Mouse (Mus musculus): ENCODE results near the gene Olfr509. TPM values are rescaled to one million over a fixed set of nuclear protein-coding genes. Genes with fewer than 3 reads are reported as not detected.
"Not testable (repeated sequence)": the region's sequence is repeated elsewhere in the genome, so short reads cannot be mapped to it uniquely, and the experiment has no call there.

The Olfr509 gene
- polyA plus RNA-seq (2014; fragmentation: Nextera tagmentation; extraction: Ambion mirVana): 0.05 and 0.08 TPM in 2 replicates

- H3K27ac ChIP-seq (replicated peaks; ENCODE audit: low read depth, low read length): no peak within 1 kb of the TSS
- H3K36me3 ChIP-seq (ENCODE audit: control insufficient read depth, insufficient read depth, low read length): no peaks in the 10 kb centered on the region
- H3K4me2 ChIP-seq (ENCODE audit: low read depth, low read length): no peak within 1 kb of the TSS
- DNase-seq (ENCODE audit: low spot score): no peak
- no peak for ATAC-seq (ENCODE audit: low read depth)
- H3K4me1 ChIP-seq (ENCODE audit: control insufficient read depth, insufficient read depth, low read length): no peaks in the 10 kb centered on the region
- 0 out of 2 replicates have a peak, but pooled peaks cover 4% of the 10 kb centered on the region for H3K9me3 ChIP-seq (ENCODE audit: control insufficient read depth, low read length)
- H3K9ac ChIP-seq (ENCODE audit: low read depth, low read length): no peak within 1 kb of the TSS
- no peak within 1 kb of the TSS for H3K4me3 ChIP-seq (ENCODE audit: low read depth, low read length)
- H3K27me3 ChIP-seq (replicated peaks; ENCODE audit: control insufficient read depth, insufficient read depth, low read length): no peaks in the 10 kb centered on the region
These were observed at the start of gene Olfr509 for GRCm38 (mm10) chr7:108651806-108652205. Olfr509 (minus strand) TSS chr7:108651906.

- H3K4me1 ChIP-seq (ENCODE audit: control insufficient read depth, insufficient read depth, low read length): no peaks in the 10 kb centered on the region
- 83% methylated on average over 4 of the region's 4 CpGs for WGBS
- H3K4me2 ChIP-seq (ENCODE audit: low read depth, low read length): no peak overlapping the region
- no peak overlapping the region for H3K27ac ChIP-seq (replicated peaks; ENCODE audit: low read depth, low read length)
- H3K9me3 ChIP-seq (ENCODE audit: control insufficient read depth, low read length): peaks cover 11% of the 10 kb centered on the region; the same call in 1 of the 2 replicates
- H3K9ac ChIP-seq (ENCODE audit: low read depth, low read length): no peak overlapping the region
- no peak for ATAC-seq (ENCODE audit: low read depth)
- DNase-seq (ENCODE audit: low spot score): no peak
- H3K27me3 ChIP-seq (replicated peaks; ENCODE audit: control insufficient read depth, insufficient read depth, low read length): no peaks in the 10 kb centered on the region
- no peaks in the 10 kb centered on the region for H3K36me3 ChIP-seq (ENCODE audit: control insufficient read depth, insufficient read depth, low read length)
- H3K4me3 ChIP-seq (ENCODE audit: low read depth, low read length): no peak overlapping the region
These were observed 27.2 kb upstream of the Olfr509 start for GRCm38 (mm10) chr7:108678886-108679285.

DNA sequence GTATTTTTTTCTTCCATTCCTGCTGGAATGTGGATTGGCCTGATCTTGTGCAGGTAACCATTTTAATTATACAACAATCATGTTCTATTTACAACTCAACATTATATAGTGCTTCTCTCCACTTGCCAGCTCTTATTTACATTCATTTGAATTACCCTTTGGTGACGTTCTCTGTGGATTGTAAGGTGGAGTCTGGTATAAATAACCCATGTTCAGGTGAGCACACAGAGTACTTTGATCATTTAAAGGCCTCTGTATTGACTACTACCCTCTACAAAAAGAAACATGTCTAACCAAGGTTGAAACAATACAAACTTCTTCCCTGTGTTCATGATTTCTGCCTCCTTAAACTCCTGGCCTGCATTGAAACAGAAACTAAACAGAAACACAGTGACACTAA is 19.4 kb upstream of the Olfr509 start:
- Histone ChIP-seq H3K4me1 (ENCODE audit: control insufficient read depth, insufficient read depth, low read length) (no peaks in the 10 kb centered on the region), H3K27me3 (replicated peaks; ENCODE audit: control insufficient read depth, insufficient read depth, low read length) (no peaks in the 10 kb centered on the region), H3K4me2 (ENCODE audit: low read depth, low read length) (no peak overlapping the region), H3K9me3 (ENCODE audit: control insufficient read depth, low read length) (peaks cover 9% of the 10 kb centered on the region; the same call in 1 of the 2 replicates), H3K4me3 (ENCODE audit: low read depth, low read length) (no peak overlapping the region), H3K27ac (replicated peaks; ENCODE audit: low read depth, low read length) (no peak overlapping the region), H3K36me3 (ENCODE audit: control insufficient read depth, insufficient read depth, low read length) (no peaks in the 10 kb centered on the region), H3K9ac (ENCODE audit: low read depth, low read length) (no peak overlapping the region)
- ATAC-seq (ENCODE audit: low read depth): no peak
- no peak for DNase-seq (ENCODE audit: low spot score)
- WGBS: 62% methylated on average over 1 of the region's 1 CpGs

DNA sequence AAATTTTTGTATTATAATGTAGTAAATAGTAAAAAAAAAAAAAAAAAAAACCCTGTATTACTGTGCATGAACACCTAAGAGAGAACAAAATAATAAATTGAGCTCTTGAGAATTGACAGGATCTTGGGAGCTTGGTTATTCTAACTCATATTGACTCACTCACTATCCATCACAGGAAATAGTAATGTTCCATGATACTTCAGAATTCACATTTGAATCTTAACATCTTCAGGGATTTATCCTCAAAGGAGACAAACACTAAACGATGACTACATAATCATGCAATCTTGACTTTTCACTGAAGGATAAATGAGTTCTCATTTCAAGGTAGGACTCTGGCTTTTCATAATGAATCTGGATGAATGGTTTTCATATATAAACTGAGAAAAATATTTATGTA is 14.4 kb upstream of the Olfr509 start, which contains the start of gene Olfr510:
Gene Olfr510, plus strand, starts transcription at position 301 of the 400 bp plus-strand sequence.
- ATAC-seq (ENCODE audit: low read depth) (no peak), DNase-seq (ENCODE audit: low spot score) (no peak)
- no peak within 1 kb of the TSS for H3K9ac ChIP-seq (ENCODE audit: low read depth, low read length)
- H3K36me3 ChIP-seq (ENCODE audit: control insufficient read depth, insufficient read depth, low read length): no peaks in the 10 kb centered on the region
- H3K4me3 ChIP-seq (ENCODE audit: low read depth, low read length): no peak within 1 kb of the TSS
- no peaks in the 10 kb centered on the region for H3K9me3 ChIP-seq (ENCODE audit: control insufficient read depth, low read length)
- WGBS: 86% methylated on average over 1 of the region's 1 CpGs
- no peaks in the 10 kb centered on the region for H3K4me1 ChIP-seq (ENCODE audit: control insufficient read depth, insufficient read depth, low read length)
- H3K27me3 ChIP-seq (replicated peaks; ENCODE audit: control insufficient read depth, insufficient read depth, low read length): no peaks in the 10 kb centered on the region
- no peak within 1 kb of the TSS for H3K27ac ChIP-seq (replicated peaks; ENCODE audit: low read depth, low read length)
- no peak within 1 kb of the TSS for H3K4me2 ChIP-seq (ENCODE audit: low read depth, low read length)

DNA sequence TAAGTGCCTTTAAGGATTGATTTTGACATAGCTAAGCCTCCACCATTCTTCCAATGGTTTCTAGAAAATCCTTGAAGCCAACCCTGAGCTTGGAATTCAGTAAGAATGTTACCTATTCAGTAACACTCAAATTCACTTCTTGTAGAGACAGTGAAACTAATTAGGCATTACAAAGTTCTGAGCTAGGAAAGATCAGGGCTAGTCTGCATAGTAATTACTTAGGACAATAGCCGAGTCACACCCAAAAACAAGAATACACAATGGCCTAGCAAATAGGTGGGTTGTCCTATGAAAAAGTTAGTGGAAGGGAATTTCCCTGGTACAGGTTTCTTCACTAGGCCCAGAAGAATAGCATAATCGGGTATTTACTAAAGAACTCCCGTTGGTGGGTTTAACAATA is 10.7 kb upstream of the Olfr509 start:
- H3K27ac ChIP-seq (replicated peaks; ENCODE audit: low read depth, low read length): no peak overlapping the region
- H3K4me2 ChIP-seq (ENCODE audit: low read depth, low read length): no peak overlapping the region
- H3K9me3 ChIP-seq (ENCODE audit: control insufficient read depth, low read length): no peaks in the 10 kb centered on the region
- H3K9ac ChIP-seq (ENCODE audit: low read depth, low read length): no peak overlapping the region
- WGBS: 84% methylated on average over 3 of the region's 3 CpGs
- H3K27me3 ChIP-seq (replicated peaks; ENCODE audit: control insufficient read depth, insufficient read depth, low read length): no peaks in the 10 kb centered on the region
- no peak for DNase-seq (ENCODE audit: low spot score)
- no peaks in the 10 kb centered on the region for H3K4me1 ChIP-seq (ENCODE audit: control insufficient read depth, insufficient read depth, low read length)
- H3K4me3 ChIP-seq (ENCODE audit: low read depth, low read length): no peak overlapping the region
- ATAC-seq (ENCODE audit: low read depth): no peak
- H3K36me3 ChIP-seq (ENCODE audit: control insufficient read depth, insufficient read depth, low read length): no peaks in the 10 kb centered on the region

- ATAC-seq (ENCODE audit: low read depth): no peak
These were observed 22.0 kb downstream of the Olfr509 start, which contains the start of gene Olfr508 for GRCm38 (mm10) chr7:108629694-108630093. Olfr508 (plus strand) TSS chr7:108629994.

DNA sequence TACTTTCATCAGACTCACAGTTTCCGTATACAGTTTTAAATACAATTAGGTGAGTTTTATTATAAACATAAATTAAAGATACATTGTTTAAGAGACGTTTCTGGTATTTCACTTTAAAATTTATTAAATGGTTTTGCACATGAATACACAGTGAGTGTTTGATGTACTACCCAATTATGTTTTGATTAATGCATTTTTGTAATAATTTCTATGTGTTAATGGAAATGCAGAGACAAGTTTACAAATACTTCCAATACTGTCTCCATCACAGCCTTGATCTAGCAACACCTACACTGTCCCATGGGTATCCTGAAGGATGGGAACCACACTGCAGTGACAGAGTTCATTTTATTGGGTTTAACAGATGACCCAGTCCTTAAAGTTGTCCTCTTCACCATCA is 30.2 kb downstream of the Olfr509 start, which contains the start of gene Olfr507:
Gene Olfr507, plus strand, starts transcription at position 301 of the 400 bp plus-strand sequence.
- no peaks in the 10 kb centered on the region for H3K27me3 ChIP-seq (replicated peaks; ENCODE audit: control insufficient read depth, insufficient read depth, low read length)
- 73% methylated on average over 2 of the region's 2 CpGs for WGBS

More at GRCm38 (mm10) chr7:108629694-108630093, 22.0 kb downstream of the Olfr509 start, which contains the start of gene Olfr508:
- Histone ChIP-seq H3K36me3 (ENCODE audit: control insufficient read depth, insufficient read depth, low read length) (no peaks in the 10 kb centered on the region), H3K4me1 (ENCODE audit: control insufficient read depth, insufficient read depth, low read length) (no peaks in the 10 kb centered on the region), H3K4me3 (ENCODE audit: low read depth, low read length) (no peak within 1 kb of the TSS), H3K9me3 (ENCODE audit: control insufficient read depth, low read length) (no peaks in the 10 kb centered on the region), H3K9ac (ENCODE audit: low read depth, low read length) (no peak within 1 kb of the TSS), H3K27me3 (replicated peaks; ENCODE audit: control insufficient read depth, insufficient read depth, low read length) (no peaks in the 10 kb centered on the region), H3K27ac (replicated peaks; ENCODE audit: low read depth, low read length) (no peak within 1 kb of the TSS), H3K4me2 (ENCODE audit: low read depth, low read length) (no peak within 1 kb of the TSS)
- WGBS: 83% methylated on average over 3 of the region's 3 CpGs
- no peak for DNase-seq (ENCODE audit: low spot score)

DNA sequence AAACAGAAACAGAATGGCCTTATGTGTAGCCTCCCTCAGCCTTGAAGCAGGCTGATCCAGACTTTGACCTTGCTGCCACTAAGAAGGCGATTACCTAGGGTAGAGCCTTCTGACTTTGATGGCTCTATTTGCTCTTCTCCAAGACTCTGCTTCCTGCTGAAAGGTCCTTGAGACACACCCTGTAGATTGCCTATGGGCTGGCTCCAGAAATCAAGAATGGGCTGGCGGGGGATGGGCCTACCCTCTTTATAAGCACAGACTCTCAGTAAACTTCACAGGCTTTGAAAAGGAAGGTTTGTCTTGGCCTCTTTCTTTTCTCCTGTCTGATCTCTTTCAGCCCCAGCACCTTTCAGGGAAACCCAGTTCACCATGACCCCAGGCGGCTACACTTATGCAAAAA is 34.9 kb downstream of the Olfr509 start:
- H3K4me1 ChIP-seq (ENCODE audit: control insufficient read depth, insufficient read depth, low read length); H3K9me3 ChIP-seq (ENCODE audit: control insufficient read depth, low read length); DNase-seq (ENCODE audit: low spot score); H3K27me3 ChIP-seq (replicated peaks; ENCODE audit: control insufficient read depth, insufficient read depth, low read length); ATAC-seq (ENCODE audit: low read depth); H3K27ac ChIP-seq (replicated peaks; ENCODE audit: low read depth, low read length); H3K4me2 ChIP-seq (ENCODE audit: low read depth, low read length); H3K36me3 ChIP-seq (ENCODE audit: control insufficient read depth, insufficient read depth, low read length); H3K9ac ChIP-seq (ENCODE audit: low read depth, low read length); H3K4me3 ChIP-seq (ENCODE audit: low read depth, low read length): not testable (repeated sequence)
- WGBS: 75% methylated on average over 3 of the region's 3 CpGs

More for the DNA sequence above, 30.2 kb downstream of the Olfr509 start, which contains the start of gene Olfr507:
- H3K36me3 ChIP-seq (ENCODE audit: control insufficient read depth, insufficient read depth, low read length): no peaks in the 10 kb centered on the region
- H3K4me3 ChIP-seq (ENCODE audit: low read depth, low read length): no peak within 1 kb of the TSS
- H3K27ac ChIP-seq (replicated peaks; ENCODE audit: low read depth, low read length): no peak within 1 kb of the TSS
- H3K9ac ChIP-seq (ENCODE audit: low read depth, low read length): no peak within 1 kb of the TSS
- ATAC-seq (ENCODE audit: low read depth): no peak
- no peak for DNase-seq (ENCODE audit: low spot score)
- no peaks in the 10 kb centered on the region for H3K4me1 ChIP-seq (ENCODE audit: control insufficient read depth, insufficient read depth, low read length)
- H3K9me3 ChIP-seq (ENCODE audit: control insufficient read depth, low read length): no peaks in the 10 kb centered on the region
- no peak within 1 kb of the TSS for H3K4me2 ChIP-seq (ENCODE audit: low read depth, low read length)

DNA sequence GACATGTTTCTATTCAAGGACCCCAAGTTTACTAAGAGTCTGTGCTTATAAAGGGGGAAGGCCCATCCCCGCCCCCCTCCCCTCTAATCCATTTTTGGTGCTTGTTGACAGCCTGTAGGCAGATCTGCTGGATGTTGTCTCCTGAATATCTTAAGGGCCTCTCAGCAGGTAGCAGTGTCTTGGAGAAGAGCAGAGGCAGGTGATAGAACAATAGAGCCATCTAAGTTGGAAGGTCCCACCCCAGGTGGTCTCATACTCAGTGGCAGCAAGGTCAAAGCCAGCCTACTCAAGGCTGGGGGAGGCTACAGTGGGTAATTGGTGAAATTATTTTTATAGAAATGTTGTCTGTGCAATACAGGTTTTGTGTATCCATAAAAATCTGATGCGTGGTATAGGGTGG is 37.6 kb downstream of the Olfr509 start:
- Histone ChIP-seq H3K36me3 (ENCODE audit: control insufficient read depth, insufficient read depth, low read length) (no peaks in the 10 kb centered on the region), H3K9ac (ENCODE audit: low read depth, low read length) (no peak overlapping the region), H3K27me3 (replicated peaks; ENCODE audit: control insufficient read depth, insufficient read depth, low read length) (no peaks in the 10 kb centered on the region), H3K4me1 (ENCODE audit: control insufficient read depth, insufficient read depth, low read length) (no peaks in the 10 kb centered on the region), H3K27ac (replicated peaks; ENCODE audit: low read depth, low read length) (no peak overlapping the region), H3K9me3 (ENCODE audit: control insufficient read depth, low read length) (no peaks in the 10 kb centered on the region), H3K4me2 (ENCODE audit: low read depth, low read length) (no peak overlapping the region), H3K4me3 (ENCODE audit: low read depth, low read length) (no peak overlapping the region)
- WGBS: 86% methylated on average over 2 of the region's 2 CpGs
- no peak for DNase-seq (ENCODE audit: low spot score)
- no peak for ATAC-seq (ENCODE audit: low read depth)
